Mouse (Mus musculus) thymus, postnatal 25 days (tissue): ENCODE results near the gene Clec18a.
"Not testable (repeated sequence)": the region's sequence is repeated elsewhere in the genome, so short reads cannot be mapped to it uniquely, and the experiment has no call there.

Source experiments
- DNase-seq: peaks from one replicate; pipeline ENCODE4 v3.0.0; 2022

The Clec18a gene

DNA sequence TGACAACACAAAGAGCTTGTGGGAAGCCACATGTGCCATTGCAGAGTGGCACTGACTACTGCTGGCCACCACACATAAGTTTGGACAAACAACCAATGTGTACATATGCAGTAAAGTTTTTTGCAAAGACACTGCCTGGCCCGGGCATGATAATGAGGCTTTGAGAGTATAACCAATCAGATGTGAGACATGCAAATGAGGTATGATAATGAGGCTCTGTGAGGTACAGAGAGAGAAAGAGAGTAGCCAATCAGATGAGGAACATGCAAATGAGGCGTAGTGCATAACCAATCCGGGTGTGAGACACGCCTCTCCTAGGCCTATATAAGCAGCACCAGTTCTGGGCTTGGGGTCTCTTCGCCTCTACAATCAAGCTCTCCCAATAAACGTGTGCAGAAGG lies at the start of gene Clec18a:
Gene Clec18a, minus strand, starts transcription at position 101 of the 400 bp plus-strand sequence.
- not testable (repeated sequence) for DNase-seq

DNA sequence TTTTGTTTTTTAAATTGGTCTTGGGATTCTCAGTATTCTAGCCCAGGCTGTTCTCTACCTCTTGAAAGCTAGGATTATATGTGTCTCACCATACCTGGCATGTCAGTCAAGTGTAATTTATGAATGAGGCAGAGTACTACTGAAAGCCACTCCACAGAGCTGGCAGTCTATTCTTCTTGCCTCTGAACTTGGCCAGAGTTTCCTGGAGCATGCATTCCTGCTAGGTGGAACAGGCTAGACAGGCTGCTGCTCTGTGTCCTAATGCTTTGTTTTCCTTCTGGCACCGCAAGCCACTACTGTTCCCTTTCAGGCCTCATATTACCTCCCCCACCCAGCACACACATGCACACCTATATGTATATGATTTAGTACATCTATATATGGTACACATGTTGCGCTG lies 38.5 kb upstream of the Clec18a start:
- DNase-seq: no peak

DNA sequence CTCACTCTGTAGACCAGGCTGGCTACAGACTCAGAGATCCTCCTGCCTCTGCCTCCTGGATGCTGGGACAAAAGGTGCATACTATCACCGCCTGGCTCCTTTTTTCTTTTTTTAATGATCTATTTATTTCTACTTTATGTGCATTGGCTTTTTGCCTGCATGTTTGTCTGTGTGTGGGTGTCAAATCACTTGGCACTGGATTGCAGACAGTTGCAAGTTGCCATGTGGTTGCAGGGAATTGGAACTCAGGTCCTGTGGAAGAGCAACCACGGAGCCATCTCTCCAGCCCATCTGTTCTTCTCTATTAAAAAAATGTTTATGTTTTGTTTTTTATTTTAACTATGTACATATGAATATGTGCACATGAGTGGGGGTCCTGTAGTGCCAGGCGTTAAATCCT lies 27.3 kb upstream of the Clec18a start:
- DNase-seq: no peak

DNA sequence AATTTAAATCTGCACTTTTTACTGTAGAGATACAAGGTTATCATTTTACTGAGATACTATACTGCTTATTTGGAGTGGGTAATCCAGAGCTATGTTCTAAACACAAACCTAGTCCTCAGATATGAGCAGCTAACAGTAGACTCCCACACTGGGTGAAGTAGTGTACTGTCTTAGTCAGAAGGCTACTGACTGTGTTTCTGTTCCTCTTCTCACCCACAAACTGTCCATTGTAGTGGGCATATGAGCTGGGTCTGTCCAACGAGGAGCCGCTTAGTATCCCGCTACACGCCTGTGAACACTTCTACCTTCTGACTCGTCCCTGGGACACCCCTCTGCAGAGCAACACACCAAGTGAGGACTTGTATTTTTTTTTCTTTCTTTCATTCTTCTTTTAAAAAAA lies 22.7 kb upstream of the Clec18a start:
- no peak for DNase-seq

DNA sequence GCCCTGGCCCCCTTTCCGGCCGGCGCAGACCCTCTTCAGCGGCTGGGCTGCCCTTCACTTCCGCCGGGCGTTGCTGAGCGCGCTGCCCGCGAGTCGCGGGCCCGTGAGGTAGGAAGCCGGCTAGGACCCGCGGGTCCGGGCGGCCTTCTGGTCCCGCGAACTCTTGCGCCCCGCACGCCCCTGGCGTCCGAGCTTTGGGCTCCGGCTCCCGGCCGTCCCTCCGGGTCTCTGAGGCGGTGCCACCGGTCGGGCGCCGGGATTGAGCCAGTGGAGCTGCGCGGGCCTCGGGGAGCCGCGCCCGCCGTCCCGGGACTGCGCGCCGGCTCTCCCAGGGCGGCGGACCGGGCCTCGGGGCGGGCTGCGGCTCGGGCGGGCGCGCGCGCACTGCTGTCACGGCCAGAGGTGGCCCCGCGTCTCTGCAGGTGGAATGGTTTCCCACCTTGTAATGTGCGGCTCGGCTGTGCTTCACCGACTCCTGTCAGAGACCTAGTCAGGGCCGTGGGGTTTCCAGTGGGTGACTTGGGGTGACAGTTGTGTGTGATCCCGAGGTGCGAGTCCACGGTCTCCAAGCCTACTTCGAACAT lies 2.6 kb upstream of the Clec18a start:
- DNase-seq: not testable (repeated sequence)

DNA sequence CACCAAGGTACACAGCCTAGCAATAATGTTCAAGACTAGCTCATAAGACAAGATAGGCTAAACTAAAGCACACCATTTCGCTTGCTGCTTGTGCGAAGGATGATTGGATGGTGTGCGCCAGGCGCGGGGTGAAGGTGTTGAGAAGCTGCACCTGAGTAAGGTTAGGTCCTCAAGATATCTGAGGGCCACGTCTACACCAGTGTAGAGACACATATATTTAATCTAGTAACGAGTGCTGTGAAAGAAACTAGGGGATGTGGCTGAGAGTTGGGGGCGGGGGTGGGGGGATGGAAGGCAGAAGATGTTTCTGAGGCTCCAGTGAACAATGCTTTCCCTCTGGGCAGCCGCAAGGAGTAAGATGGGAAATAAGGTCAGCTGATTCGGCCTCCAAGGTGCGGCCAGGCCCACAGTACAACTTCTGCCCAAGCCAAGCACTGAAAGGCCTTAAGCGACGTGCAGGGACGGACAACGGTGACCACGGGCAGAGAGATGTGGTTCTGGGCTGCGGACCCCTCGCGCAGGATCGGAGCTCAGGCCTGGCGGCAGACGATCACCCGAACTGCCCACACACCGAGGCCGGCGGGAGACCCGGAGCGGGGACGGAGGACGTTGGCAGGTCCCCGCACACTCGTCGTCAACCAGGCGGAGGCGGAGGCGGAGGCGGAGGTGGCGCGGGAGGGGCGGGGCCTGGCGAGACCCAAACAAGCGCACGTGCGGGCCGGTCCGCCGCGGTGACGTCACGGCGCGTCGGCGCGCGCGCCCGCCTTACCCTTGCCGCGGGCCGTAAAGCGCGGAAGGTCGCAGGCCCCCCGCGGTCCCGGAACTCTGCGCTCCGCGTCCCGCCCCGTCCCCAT lies 1.9 kb upstream of the Clec18a start, which contains the start of gene Pdpr:
Gene Pdpr, plus strand, starts transcription at position 766 of the 854 bp plus-strand sequence.
- DNase-seq: peak; percentile 93

DNA sequence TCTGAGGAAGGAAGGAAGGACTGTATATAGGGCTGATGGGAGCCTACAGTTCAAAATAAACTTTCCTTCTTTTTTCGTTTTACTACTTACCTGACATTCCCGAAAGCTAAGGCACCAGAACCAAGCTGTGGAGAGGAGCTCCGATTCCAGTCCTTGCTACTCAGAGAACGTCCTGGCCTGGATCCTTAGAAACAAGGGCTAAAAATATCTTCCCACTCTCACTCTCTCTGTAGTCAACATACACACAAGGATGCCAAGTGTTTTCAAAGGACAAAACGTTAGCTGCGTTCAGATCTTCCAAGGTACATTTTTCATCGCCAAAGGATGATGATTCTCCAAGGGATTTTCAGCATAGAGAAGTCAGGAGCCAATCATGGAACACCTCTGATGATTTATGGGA lies 520 bp downstream of the Clec18a start:
- no peak for DNase-seq

DNA sequence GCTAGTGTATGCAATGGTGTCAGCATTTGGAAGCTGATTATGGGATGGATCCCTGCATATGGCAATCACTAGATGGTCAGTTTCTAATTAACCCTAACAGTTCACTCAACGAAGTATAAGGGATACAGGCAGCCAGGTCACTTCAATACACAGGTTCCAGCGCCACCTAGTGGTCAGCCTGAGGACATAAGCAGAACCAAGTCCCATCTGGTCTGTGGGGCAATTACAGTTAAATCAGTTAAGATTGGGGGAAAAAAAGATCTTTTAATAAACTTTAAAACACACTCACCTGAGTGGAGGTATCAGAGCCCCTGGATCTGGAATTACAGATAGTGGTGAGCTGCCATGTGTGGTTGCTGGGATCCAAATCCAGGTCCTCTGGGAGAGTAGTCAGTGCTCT lies 2.1 kb downstream of the Clec18a start:
- peak; percentile 75 for DNase-seq

DNA sequence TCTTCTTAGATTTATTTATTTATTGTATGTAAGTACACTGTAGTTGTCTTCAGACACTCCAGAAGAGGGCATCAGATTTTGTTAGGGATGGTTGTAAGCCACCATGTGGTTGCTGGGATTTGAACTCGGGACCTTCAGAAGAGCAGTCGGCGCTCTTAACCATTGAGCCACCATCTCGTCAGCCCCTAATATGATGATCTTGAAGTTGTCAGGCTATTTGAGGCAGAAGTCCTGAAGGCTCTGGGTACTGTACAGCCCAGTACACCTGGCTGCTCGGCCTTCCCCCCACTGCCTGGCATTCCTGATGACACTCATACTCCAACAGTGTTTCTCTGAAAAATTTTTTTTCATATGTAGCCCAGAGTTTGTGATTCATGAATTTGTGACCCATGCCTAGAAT lies 8.3 kb downstream of the Clec18a start:
- DNase-seq: not testable (repeated sequence)

DNA sequence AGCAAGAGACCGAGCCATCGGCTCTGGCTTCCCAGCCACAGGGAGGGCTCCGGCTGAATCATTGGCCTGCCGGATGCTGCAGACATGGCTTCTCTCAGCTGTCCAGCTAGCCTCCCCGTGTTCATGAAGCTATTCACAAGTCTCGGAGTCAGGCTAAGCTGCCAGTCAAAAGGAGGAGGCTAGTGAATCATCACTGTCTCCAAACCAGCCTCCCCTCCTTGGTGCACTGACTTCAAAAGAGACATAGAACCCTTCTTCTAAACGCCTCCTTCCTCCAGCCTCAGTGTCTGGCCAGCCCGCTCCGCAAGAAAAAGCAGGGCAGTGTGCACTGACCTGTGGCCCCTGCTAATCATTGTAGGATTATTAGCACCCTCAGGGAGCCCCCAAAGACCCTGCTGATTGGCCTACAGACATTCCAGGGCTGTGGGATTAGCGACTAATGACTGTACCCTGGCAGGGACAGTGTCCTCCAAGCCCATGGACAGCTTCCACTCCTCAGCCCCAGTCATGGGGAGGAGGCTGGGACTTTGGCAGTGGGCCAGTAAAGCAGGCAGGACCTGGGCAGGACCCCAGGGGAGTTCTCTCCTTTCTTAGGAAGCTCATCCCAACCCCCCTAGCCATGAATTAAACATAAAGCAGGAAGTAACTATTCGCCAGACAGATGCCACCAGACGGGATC lies 10.5 kb downstream of the Clec18a start:
- no peak for DNase-seq

DNA sequence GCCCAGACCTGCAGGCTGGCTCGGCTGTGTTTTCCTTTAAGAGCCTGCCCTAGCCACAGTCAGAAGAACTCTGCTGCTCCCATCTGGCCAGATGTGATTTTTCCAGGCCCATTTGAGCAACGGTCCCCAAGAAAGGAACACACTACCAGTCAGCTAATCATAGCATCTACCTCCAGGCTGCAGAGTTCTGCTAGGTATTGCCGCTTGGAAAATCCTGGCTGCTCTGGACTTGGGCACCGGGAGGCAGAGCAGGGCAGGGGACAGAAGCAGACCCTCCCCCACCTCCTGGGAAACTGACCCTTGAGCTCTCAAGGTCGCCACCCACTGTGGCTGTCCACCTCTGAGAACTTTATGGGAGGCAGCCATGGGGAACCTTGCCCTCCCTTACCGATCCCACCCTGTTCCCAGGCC lies 12.4 kb downstream of the Clec18a start:
- DNase-seq: no peak

DNA sequence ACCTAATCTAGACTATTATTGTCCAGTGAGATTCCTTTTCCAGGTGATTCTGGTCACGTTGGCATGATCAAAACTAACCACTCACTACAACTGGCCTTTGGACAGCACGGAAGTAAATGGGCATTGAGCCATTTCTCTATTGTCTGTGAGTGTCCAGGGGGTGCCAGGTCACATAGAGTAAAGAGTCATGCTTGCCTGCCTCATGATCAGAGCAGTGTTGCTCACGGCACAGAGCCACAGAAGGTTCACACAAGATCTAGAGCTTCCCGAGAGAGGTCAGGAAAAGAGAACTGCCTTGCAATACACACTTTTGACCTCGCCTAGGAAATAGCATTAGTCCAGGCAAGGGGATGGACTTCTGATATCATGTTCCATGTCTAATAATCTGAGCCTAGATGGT lies 12.8 kb downstream of the Clec18a start:
- no peak for DNase-seq

DNA sequence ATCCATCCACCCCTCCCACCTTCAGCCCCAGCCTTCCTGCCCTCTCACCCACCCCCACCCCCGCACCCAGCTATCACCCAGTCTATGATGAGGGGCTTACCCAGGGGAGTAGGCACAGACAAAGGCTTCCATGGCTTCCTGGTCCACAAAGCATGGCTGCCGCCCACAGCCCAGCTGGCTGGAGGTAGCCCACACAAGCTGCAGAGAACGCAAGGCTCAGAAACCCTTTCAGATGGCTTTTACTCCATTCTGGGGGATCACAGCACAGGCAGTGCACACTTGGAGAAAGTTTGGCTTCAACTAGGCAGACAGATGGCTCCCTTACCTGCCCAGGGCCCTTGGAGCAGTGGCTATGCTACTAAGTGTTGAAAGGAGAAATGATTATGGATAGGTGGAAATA lies 16.3 kb downstream of the Clec18a start:
- no peak for DNase-seq

DNA sequence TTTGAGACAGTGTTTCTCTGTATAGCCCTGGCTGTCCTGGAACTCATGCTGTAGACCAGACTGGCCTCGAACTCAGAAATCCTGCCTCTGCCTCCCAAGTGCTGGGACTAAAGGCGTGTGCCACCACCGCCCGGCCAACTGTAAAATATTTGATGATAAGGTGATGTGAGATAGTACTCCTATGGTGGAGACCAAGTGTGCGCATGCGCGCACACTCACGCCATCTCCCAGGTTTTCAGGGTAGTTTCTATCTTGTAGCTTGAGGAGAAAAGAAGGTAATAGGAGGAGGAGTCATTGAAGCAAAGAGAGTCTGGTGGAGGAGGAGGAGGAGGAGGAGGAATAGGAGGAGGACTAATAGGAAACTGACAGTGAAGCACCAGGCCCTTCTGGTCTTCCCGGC lies 23.6 kb downstream of the Clec18a start:
- not testable (repeated sequence) for DNase-seq

DNA sequence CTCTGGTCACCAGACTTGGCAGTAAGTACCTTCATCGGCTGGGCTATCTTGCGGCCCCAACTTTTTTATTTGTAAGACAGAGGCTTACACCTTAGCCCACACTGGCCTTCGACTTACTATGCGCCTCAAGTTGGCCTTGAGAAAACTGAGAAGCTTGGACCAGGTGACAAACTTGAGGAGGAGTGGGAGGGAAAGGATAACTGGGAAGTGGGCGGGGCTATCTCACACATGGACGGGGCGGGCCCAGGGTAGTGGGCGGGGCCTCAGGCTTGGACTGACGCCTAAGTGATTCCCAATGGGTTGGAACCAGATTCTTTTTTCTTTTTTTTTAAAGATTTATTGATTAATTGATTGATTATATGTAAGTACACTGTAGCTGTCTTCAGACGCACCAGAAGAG lies 24.8 kb downstream of the Clec18a start:
- DNase-seq: no peak

DNA sequence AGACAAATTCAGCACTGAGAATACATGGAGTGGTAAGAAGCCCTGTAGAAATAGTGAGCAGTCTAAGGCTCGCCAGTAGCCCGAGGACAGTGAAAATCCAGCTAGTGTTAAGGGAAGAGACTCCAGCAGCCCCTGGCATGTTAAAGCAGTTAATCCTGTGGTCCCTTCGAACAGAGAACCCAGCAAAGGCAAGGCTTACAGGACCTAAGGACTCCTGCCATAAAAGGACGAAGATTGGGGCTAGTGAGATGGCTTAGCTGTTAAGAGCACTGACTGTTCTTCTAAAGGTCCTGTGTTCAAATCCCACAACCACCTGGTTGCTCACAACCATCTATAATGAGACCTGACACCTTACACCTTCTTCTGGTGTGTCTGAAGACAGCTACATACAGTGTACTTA lies 25.9 kb downstream of the Clec18a start:
- no peak for DNase-seq

DNA sequence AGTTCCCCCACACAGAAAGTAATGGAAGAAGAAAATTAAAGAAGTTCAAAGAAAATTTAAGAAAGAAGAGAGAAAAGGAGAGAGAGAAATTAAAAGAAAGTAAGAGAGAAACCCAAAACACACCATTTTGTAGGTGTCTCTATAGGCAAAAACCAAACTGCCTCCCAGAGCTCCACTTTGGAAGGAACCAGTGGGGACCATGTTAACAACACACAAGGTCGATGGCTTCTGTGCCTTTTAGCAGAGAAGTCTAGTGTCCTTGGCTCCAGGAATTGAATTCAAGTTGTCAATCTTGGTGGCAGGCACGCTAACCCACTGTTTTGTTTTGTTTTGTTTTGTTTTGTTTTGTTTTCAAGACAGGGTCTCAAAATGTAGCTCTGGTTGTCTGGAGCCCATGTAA lies 29.3 kb downstream of the Clec18a start:
- no peak for DNase-seq

DNA sequence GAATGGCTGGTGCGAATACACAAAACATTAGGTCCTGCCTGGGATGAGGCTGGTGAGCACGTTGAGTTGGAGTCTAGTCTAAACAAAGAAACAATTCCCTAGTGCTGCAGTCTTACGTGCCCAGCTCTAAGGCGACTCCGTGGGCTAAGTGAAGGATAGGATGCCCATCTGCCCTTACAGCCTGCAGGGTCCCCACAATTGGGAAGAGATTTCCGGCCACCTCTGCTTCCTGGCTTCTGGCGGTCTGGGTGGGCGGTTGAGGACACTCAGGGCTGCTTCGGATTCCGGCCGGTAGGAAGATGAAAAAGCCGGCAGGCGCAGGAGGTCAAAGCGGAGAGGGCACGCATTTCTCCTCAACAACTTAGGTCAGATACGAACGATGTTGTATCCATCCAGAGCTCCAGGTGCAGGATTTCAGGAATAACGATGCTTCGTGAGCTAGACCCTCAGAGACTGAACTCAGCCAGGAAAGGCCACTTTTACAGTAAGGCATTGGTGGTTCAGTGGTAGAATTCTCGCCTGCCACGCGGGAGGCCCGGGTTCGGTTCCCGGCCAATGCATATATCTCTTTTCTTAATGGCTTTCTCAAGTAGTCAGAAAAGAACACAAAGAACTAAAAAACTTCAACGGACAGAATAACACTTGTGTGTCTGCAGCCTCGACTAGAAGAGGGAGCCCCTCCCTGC lies 30.0 kb downstream of the Clec18a start:
- DNase-seq: peak; percentile 90

DNA sequence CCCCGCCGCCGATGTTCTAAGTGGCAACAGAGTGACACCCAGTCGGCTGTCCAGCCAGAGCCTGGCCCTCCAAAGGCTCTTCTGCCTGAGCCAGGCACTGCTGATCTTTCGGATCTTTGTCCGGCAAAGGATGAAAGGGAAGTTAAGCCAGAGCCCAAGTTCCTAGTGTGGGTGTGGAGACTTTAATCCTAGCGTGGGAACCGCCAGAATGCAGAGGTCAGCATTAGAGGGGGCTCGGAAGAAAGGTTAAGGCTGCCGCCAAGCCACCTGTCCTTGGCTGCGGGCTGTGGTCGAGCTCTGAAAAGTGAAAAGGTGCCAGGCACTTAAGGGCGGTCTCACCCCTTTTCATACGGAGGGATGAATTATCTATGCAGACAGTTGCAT lies 30.5 kb downstream of the Clec18a start:
- no peak for DNase-seq

DNA sequence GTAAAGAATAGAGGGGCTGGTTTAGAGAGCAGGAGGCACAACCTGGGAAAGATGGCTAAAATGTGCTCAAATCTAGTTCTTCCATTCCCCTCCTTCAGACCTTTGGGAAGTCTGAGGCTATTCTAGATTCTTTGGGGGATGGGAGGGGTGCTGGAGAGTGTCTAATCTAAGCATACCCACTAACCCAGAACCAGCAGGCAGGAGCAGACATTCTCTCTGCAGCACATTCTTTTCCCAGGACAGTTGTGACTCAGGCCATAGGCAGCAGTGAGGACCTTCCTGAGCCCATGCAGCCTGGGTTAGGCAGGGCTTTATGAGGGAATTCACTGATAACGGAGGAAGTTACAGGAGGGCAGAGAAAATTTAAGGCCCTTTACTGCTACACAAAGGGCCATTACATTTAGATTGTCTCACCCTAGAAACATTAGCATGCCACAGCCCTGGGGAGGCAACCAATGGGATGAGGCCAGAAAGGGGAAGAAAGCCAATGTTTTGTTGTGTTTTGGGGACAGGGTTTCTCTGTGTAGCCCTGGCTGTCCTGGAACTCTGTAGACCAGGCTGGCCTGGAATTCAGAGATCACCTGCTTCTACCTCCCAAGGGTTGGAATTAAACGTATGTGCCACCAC lies 33.2 kb downstream of the Clec18a start:
- no peak for DNase-seq

DNA sequence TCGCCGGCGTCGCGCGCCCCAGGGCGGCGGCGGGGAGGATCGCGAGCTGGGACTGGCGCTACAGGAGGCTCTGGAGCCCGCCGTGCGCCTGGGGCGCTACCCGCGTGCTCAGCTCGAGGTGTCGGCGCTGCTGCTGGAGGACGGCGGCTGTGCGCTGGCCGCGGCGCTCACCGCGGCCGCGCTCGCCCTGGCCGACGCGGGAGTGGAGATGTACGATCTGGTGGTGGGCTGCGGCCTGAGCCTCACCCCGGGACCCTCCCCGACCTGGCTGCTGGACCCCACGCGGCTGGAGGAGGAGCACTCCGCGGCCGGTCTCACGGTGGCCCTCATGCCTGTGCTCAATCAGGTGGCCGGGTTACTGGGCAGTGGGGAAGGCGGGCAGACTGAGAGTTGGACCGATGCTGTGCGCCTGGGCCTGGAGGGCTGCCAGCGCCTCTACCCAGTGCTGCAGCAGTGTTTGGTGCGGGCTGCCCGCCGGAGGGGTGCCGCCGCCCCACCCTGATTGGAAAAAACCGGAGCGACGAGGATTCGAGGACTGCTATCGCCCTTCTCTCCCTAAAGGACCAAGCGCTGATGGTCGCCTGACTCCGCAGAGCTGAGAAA lies 35.4 kb downstream of the Clec18a start:
- DNase-seq: no peak

DNA sequence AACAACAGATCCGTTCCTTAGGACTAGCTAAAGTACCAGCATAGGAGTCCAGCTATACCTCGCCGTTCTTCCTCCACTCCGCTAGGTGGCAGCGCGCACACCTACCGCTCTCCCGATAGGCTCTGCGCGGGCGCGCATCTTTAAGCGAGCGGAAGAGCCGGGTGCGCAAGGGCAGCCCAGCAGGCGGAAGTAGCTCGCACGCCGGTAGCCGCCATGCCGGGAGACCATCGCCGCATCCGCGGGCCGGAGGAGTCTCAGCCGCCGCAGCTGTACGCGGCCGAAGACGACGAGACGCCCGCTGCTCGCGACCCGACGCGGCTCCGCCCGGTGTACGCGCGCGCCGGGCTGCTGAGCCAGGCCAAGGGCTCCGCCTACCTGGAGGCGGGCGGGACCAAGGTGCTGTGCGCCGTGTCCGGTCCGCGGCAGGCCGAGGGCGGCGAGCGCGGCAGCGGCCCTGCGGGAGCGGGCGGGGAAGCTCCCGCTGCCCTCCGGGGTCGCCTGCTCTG lies 36.0 kb downstream of the Clec18a start, which contains the start of gene Exosc6:
Gene Exosc6, plus strand, starts transcription at position 182 of the 506 bp plus-strand sequence.
- DNase-seq: peak; percentile 90
